Mouse (Mus musculus) gastrocnemius, postnatal 36 days (tissue): ENCODE measurements around the gene Slc4a4. TPM values are rescaled to one million over a fixed set of nuclear protein-coding genes. Genes with fewer than 3 reads are reported as not detected.

Experiments used
- DNase-seq, 2 experiments: peaks; one replicate each; pipeline ENCODE4 v3.0.0; 2022
- intact Hi-C: fragments of 180-260 bp; cut with DNase I; formaldehyde crosslinking; loops from one replicate; pipeline ENCODE4 v1.15.1; 2025
- total RNA-seq, 2 experiments: library from RNA; stranded (reverse); gene quantifications; 2 replicates each; pipeline ENCODE4 v1.2.3; 2021

Gene Slc4a4
- total RNA-seq, 2 experiments from 2014 or later, result 15.3 to 20.3 TPM

- intact Hi-C loops, result no loop called here
- DNase-seq, result no peak
These were observed 26.0 kb downstream of the Slc4a4 start for GRCm38 (mm10) chr5:88912629-88913028.

- intact Hi-C loops, result no loop called here
- no peak for DNase-seq
These were observed 28.5 kb downstream of the Slc4a4 start for GRCm38 (mm10) chr5:88915082-88915481.

- no peak for DNase-seq
- intact Hi-C loops, result no loop called here
These were observed 29.9 kb downstream of the Slc4a4 start for GRCm38 (mm10) chr5:88916501-88916971.

- no peak for DNase-seq
- intact Hi-C loops, result no loop called here
These were observed 30.6 kb downstream of the Slc4a4 start for GRCm38 (mm10) chr5:88917221-88917620.

GRCm38 (mm10) chr5:88917630-88918029, 31.0 kb downstream of the Slc4a4 start:
- no peak for DNase-seq
- intact Hi-C loops, result no loop called here

GRCm38 (mm10) chr5:88918538-88918937, 31.9 kb downstream of the Slc4a4 start:
- intact Hi-C loops, result no loop called here
- DNase-seq, result no peak

- intact Hi-C loops, result loop anchor here (5.0 kb wide), 1 partner anchor 38 kb away; the partner anchor contains the start of gene Slc4a4
- no peak for DNase-seq
These were observed 39.0 kb downstream of the Slc4a4 start for GRCm38 (mm10) chr5:88925576-88925975.

GRCm38 (mm10) chr5:88928201-88928916, 41.7 kb downstream of the Slc4a4 start:
- intact Hi-C loops, result loop anchor here (5.0 kb wide), 1 partner anchor 41 kb away; the partner anchor contains the start of gene Slc4a4
- DNase-seq, result no peak

- intact Hi-C loops, result loop anchor here (5.0 kb wide), 3 partner anchors 42 to 218 kb away; partner anchors contain the start of gene Slc4a4
- peak; percentile 65 to 79 for DNase-seq
These were observed 42.9 kb downstream of the Slc4a4 start for GRCm38 (mm10) chr5:88929392-88930094.

- intact Hi-C loops, result loop anchor here (5.0 kb wide), 2 partner anchors 52 to 217 kb away; no protein-coding TSS in a partner anchor
- no peak for DNase-seq
These were observed 43.5 kb downstream of the Slc4a4 start for GRCm38 (mm10) chr5:88930129-88930528.

GRCm38 (mm10) chr5:88930611-88931010, 44.0 kb downstream of the Slc4a4 start:
- no peak for DNase-seq
- intact Hi-C loops, result loop anchor here (5.0 kb wide), 2 partner anchors 52 to 217 kb away; no protein-coding TSS in a partner anchor

- no peak for DNase-seq
- intact Hi-C loops, result loop anchor here (5.0 kb wide), 2 partner anchors 51 to 216 kb away; no protein-coding TSS in a partner anchor
These were observed 44.6 kb downstream of the Slc4a4 start for GRCm38 (mm10) chr5:88931176-88931575.

- DNase-seq, result no peak
- intact Hi-C loops, result loop anchor here (5.0 kb wide), 2 partner anchors 49 to 214 kb away; no protein-coding TSS in a partner anchor
These were observed 46.8 kb downstream of the Slc4a4 start for GRCm38 (mm10) chr5:88933454-88933853.

GRCm38 (mm10) chr5:88933946-88934345, 47.3 kb downstream of the Slc4a4 start:
- intact Hi-C loops, result loop anchor here (5.0 kb wide), 2 partner anchors 48 to 213 kb away; no protein-coding TSS in a partner anchor
- DNase-seq, result no peak

- DNase-seq, result no peak
- intact Hi-C loops, result loop anchor here (5.0 kb wide), 1 partner anchor 34 kb away; no protein-coding TSS in a partner anchor
These were observed 51.6 kb downstream of the Slc4a4 start for GRCm38 (mm10) chr5:88938208-88938607.

- DNase-seq, result no peak
- intact Hi-C loops, result loop anchor here (5.0 kb wide), 1 partner anchor 33 kb away; no protein-coding TSS in a partner anchor
These were observed 52.5 kb downstream of the Slc4a4 start for GRCm38 (mm10) chr5:88939151-88939550.

- no peak for DNase-seq
- intact Hi-C loops, result loop anchor here (5.0 kb wide), 1 partner anchor 33 kb away; no protein-coding TSS in a partner anchor
These were observed 53.2 kb downstream of the Slc4a4 start for GRCm38 (mm10) chr5:88939782-88940181.

- intact Hi-C loops, result no loop called here
- no peak for DNase-seq
These were observed 55.3 kb downstream of the Slc4a4 start for GRCm38 (mm10) chr5:88941905-88942304.

- intact Hi-C loops, result no loop called here
- DNase-seq, result peak; percentile 47 to 50
These were observed 59.2 kb downstream of the Slc4a4 start for GRCm38 (mm10) chr5:88945661-88946339.

GRCm38 (mm10) chr5:88950337-88950736, 63.7 kb downstream of the Slc4a4 start:
- intact Hi-C loops, result no loop called here
- DNase-seq, result no peak
